Mouse (Mus musculus) kidney, embryonic 14.5 days (tissue): ENCODE results near the gene Nlrp3. TPM values are rescaled to one million over a fixed set of nuclear protein-coding genes. Genes with fewer than 3 reads are reported as not detected.

Source experiments
- polyA plus RNA-seq: library from polyadenylated mRNA; unstranded; fragments of >200 nt; fragmentation: Nextera tagmentation; extraction: Ambion mirVana; gene quantifications from 2 replicates; pipeline ENCODE4 v1.2.1, GENCODE M21; 2014

Gene Nlrp3
- polyA plus RNA-seq, 1 experiment from 2014 or later, result 0.22 TPM

Other genes with a start within 250 kb of the Nlrp3 start
- 0.64 and 0.85 TPM in 2 replicates for gene Wnt9a, start 234.6 kb upstream of the Nlrp3 start, polyA plus RNA-seq
- not detected in 2 replicates for gene Prss38, start 165.9 kb upstream of the Nlrp3 start, polyA plus RNA-seq
- gene Jmjd4, start 91.5 kb upstream of the Nlrp3 start, polyA plus RNA-seq, result 10.2 and 15.1 TPM in 2 replicates
- gene Snap47, start 90.4 kb upstream of the Nlrp3 start, polyA plus RNA-seq, result 98.4 and 108 TPM in 2 replicates
- 9.9 and 10.3 TPM in 2 replicates for gene Zfp867, start 69.1 kb upstream of the Nlrp3 start, polyA plus RNA-seq
- 17.9 and 27.4 TPM in 2 replicates for gene Zkscan17, start 14.8 kb upstream of the Nlrp3 start, polyA plus RNA-seq
- gene Olfr222, start 34.7 kb downstream of the Nlrp3 start, polyA plus RNA-seq, result not detected in 2 replicates
- gene Olfr223, start 51.7 kb downstream of the Nlrp3 start, polyA plus RNA-seq, result not detected in 2 replicates
- 53.4 and 64.1 TPM in 2 replicates for gene Mprip, start 119.7 kb downstream of the Nlrp3 start, polyA plus RNA-seq
- 1.3 and 1.4 TPM in 2 replicates for gene Pld6, start 246.1 kb downstream of the Nlrp3 start, polyA plus RNA-seq